Mouse (Mus musculus): ENCODE measurements around the gene Cox17.

DNA sequence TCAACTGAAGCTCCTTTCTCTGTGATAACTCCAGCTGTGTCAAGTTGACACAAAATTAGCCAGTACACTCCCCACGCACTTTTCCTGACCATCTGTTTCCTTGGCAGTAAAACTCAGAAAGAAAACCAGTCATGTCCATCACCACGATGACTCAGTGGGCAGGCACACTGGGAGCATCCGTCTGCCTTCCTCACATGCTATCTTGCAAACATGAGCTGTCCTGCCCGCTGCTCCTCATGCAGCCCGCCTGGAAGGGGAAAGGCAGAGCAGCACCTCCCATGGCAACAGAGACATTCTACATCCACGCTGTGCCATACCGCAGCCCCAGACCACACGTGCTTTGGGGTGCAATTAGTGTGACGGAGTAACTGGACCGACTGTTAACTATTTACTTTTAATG is 21.5 kb downstream of the Cox17 start:
- TF ChIP-seq CTCF (IDR thresholded peaks at IDR 0.05) (no peak), POLR2A (IDR thresholded peaks at IDR 0.05; ENCODE audit: insufficient read depth, low read depth, low read length) (no peak), EP300 (IDR thresholded peaks at IDR 0.05; ENCODE audit: insufficient read depth, low read depth, low read length) (no peak)

Measured in heart, adult 2 months (tissue).